Mouse (Mus musculus) stomach, embryonic 14.5 days (tissue): ENCODE measurements around the gene Isoc2b. TPM values are rescaled to one million over a fixed set of nuclear protein-coding genes. Genes with fewer than 3 reads are reported as not detected.

ENCODE experiments used
- polyA plus RNA-seq: library from polyadenylated mRNA; unstranded; fragments of >200 nt; fragmentation: Nextera tagmentation; extraction: Ambion mirVana; gene quantifications from 2 replicates; pipeline ENCODE4 v1.2.1, GENCODE M21; 2014

The Isoc2b gene
- polyA plus RNA-seq, 1 experiment from 2014 or later = 7.0 TPM

Other genes with a start within 250 kb of the Isoc2b start
- 1.4 and 1.6 TPM in 2 replicates for gene Tmem86b, start 238.8 kb downstream of the Isoc2b start, polyA plus RNA-seq
- gene Ppp6r1, start 211.2 kb downstream of the Isoc2b start, polyA plus RNA-seq = 10.2 and 11.7 TPM in 2 replicates
- gene Hspbp1, start 185.2 kb downstream of the Isoc2b start, polyA plus RNA-seq = 84.8 and 94.2 TPM in 2 replicates
- 2.3 and 4.0 TPM in 2 replicates for gene Brsk1, start 179.7 kb downstream of the Isoc2b start, polyA plus RNA-seq
- gene Tmem150b, start 145.0 kb downstream of the Isoc2b start, polyA plus RNA-seq = 0.36 and 0.78 TPM in 2 replicates
- 59.2 and 59.4 TPM in 2 replicates for gene Kmt5c, start 130.1 kb downstream of the Isoc2b start, polyA plus RNA-seq
- 72.0 and 85.2 TPM in 2 replicates for gene Cox6b2, start 117.2 kb downstream of the Isoc2b start, polyA plus RNA-seq
- gene Fam71e2, start 99.0 kb downstream of the Isoc2b start, polyA plus RNA-seq = not detected in 2 replicates
- gene Il11, start 87.4 kb downstream of the Isoc2b start, polyA plus RNA-seq = 0.17 and 0.27 TPM in 2 replicates
- 0.55 TPM in 1 of 2 replicates, not detected in the other for gene Tmem190, start 87.3 kb downstream of the Isoc2b start, polyA plus RNA-seq
- gene Tmem238, start 80.6 kb downstream of the Isoc2b start, polyA plus RNA-seq = 8.7 and 10.6 TPM in 2 replicates
- gene Rpl28, start 77.4 kb downstream of the Isoc2b start, polyA plus RNA-seq = 301 and 312 TPM in 2 replicates
- gene Ube2s, start 57.7 kb downstream of the Isoc2b start, polyA plus RNA-seq = 318 and 349 TPM in 2 replicates
- gene Shisa7, start 25.6 kb downstream of the Isoc2b start, polyA plus RNA-seq = 0.70 and 1.0 TPM in 2 replicates
- gene Isoc2a, start 6.9 kb upstream of the Isoc2b start, polyA plus RNA-seq = 0.94 and 0.98 TPM in 2 replicates
- not detected in 2 replicates for gene Gm36210, start 36.3 kb upstream of the Isoc2b start, polyA plus RNA-seq
- gene Zfp628, start 45.0 kb upstream of the Isoc2b start, polyA plus RNA-seq = 4.3 and 4.5 TPM in 2 replicates
- gene Nat14, start 51.8 kb upstream of the Isoc2b start, polyA plus RNA-seq = 3.5 and 4.0 TPM in 2 replicates
- gene Ssc5d, start 55.5 kb upstream of the Isoc2b start, polyA plus RNA-seq = 3.3 and 3.9 TPM in 2 replicates
- 0.55 and 1.4 TPM in 2 replicates for gene Sbk2, start 94.1 kb upstream of the Isoc2b start, polyA plus RNA-seq
- 0.07 TPM in 1 of 2 replicates, not detected in the other for gene Sbk3, start 100.9 kb upstream of the Isoc2b start, polyA plus RNA-seq
- gene Zfp579, start 125.9 kb upstream of the Isoc2b start, polyA plus RNA-seq = 39.5 and 48.8 TPM in 2 replicates
- 14.1 and 18.0 TPM in 2 replicates for gene Zfp524, start 144.2 kb upstream of the Isoc2b start, polyA plus RNA-seq
- gene Fiz1, start 144.4 kb upstream of the Isoc2b start, polyA plus RNA-seq = 33.0 and 35.7 TPM in 2 replicates
- 1.2 and 3.3 TPM in 2 replicates for gene Gm44973, start 145.2 kb upstream of the Isoc2b start, polyA plus RNA-seq
- 8.9 and 9.1 TPM in 2 replicates for gene Zfp865, start 150.1 kb upstream of the Isoc2b start, polyA plus RNA-seq
- gene Ccdc106, start 150.3 kb upstream of the Isoc2b start, polyA plus RNA-seq = 22.4 and 25.0 TPM in 2 replicates
- gene 4632433K11Rik, start 163.9 kb upstream of the Isoc2b start, polyA plus RNA-seq = not detected in 2 replicates
- gene Zfp784, start 168.2 kb upstream of the Isoc2b start, polyA plus RNA-seq = 4.6 and 6.2 TPM in 2 replicates
- 35.7 and 44.1 TPM in 2 replicates for gene Zfp580, start 181.3 kb upstream of the Isoc2b start, polyA plus RNA-seq
- 106 and 119 TPM in 2 replicates for gene U2af2, start 191.9 kb upstream of the Isoc2b start, polyA plus RNA-seq
- 63.2 and 63.4 TPM in 2 replicates for gene Epn1, start 210.0 kb upstream of the Isoc2b start, polyA plus RNA-seq
- gene Rfpl4, start 246.7 kb upstream of the Isoc2b start, polyA plus RNA-seq = not detected in 2 replicates